Mouse (Mus musculus) B cell, adult 2 months (primary cell): ENCODE measurements around the gene Serpina3b.

Experiments used
- DNase-seq, 2 experiments: peaks; one replicate each; pipeline ENCODE4 v3.0.0; 2022

Gene Serpina3b

DNA sequence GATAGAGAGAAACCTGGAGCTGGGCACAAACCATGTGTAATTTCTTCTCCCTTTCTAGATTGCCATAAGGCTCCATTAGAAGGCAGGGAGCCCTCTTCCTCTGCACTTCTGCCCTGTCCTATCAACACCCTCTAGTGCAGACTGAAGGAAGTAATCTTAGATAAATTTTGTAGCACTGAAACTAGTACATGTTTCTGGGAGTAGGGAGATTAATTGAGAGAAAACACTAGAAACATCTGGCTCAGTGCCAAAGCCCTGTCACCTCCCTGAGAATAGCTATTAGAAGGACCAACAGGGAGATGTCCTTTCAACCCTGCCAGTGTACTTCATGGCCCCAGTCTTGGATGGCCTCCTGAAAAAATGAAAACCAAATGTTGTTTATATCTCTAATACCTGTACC lies 50.8 kb downstream of the Serpina3b start:
- no peak for DNase-seq

GRCm38 (mm10) chr12:104178987-104179386 lies 51.2 kb downstream of the Serpina3b start:
- DNase-seq, result no peak

DNA sequence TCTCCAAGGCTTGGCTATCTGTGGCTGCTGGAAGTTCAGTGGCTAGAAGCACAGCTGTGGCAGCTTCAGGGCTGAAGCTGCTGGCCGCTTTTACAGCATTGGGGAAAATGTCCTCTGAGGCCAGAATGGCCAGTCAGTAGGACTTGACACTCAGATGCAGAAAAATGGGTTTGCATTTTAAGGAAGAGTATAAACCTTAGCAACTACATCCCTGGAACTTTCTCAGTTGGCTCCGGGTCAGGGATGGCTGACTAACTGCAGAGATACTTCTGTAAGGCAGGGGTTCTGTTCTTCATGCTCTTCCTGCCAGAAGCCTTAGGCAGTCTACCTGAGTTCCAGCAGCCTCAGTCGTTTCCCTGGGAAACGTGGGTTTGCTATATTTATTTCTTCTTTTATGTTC lies 57.2 kb downstream of the Serpina3b start:
- DNase-seq, result no peak

DNA sequence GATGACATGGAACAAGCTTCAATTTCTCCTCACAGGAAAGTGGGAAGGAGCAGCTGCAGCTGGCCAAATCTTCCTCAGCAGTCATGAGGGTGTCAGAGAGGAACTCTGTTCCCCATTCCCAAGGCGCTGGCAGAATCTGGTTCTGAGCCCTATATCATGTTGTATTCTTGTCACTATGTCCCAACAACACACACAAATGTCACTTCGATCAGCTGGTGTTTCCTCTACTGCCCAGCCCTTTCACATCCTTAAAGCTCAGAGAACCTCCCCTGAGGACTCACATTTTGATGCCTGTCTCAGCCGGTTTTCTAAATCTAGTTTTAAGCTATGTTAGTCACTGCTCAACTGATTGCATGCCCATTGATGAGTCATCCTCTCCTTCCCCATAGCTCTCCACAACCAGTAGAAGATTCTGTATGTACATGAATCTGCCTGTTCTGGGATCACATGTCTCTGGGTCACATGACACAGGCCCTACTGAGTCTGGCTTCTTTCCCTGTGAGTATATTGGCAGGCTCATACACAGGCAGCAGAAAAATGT lies 58.3 kb downstream of the Serpina3b start:
- DNase-seq, result no peak
